Mouse (Mus musculus) erythroblast, adult 5-6 weeks (primary cell): Measurements from ENCODE around the gene Dact1. TPM values are rescaled to one million over a fixed set of nuclear protein-coding genes. Genes with fewer than 3 reads are reported as not detected.

ENCODE experiments used
- ATAC-seq: replicated peaks from 2 replicates; pipeline ENCODE4 v1.8.0; 2016; ENCODE audit warnings: moderate number of reproducible peaks, mild to moderate bottlenecking, moderate TSS enrichment, inconsistent platforms; ENCODE audit not compliant: poor library complexity, low FRiP score, severe bottlenecking
- total RNA-seq, 2 experiments: library from RNA; stranded (forward) in 1 of 2; stranded (reverse) in 1 of 2; fragments of 150-400 nt in 1 of 2; fragments of 200-764, 138-1000 nt in 1 of 2; gene quantifications; 2 replicates each; pipeline versions ENCODE4 v1.2.3 to v1.2.4; 2015 to 2017; ENCODE audit warnings: low replicate concordance in 2 of 2

Gene Dact1
- total RNA-seq, 2 experiments from 2014 or later = not detected

DNA sequence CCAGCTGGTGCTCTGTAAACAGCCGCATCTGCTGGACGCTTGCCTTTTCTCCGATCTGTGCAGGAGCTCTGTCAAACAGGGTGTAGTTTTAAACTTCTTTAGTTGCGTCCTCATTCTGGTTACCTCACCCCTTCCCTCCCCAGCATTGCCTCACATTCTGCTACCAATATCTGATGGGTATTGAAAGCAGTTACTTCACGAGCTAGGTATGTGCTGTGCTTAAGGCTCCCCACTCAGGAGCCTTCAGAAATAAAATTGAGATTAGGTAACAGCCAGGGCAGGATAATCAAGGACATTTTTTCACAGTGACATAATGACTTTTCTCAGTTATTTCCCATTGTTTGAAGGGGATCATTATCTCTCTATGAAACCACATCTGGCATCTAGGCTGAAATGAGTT lies 23.9 kb downstream of the Dact1 start:
- ATAC-seq = no peak

DNA sequence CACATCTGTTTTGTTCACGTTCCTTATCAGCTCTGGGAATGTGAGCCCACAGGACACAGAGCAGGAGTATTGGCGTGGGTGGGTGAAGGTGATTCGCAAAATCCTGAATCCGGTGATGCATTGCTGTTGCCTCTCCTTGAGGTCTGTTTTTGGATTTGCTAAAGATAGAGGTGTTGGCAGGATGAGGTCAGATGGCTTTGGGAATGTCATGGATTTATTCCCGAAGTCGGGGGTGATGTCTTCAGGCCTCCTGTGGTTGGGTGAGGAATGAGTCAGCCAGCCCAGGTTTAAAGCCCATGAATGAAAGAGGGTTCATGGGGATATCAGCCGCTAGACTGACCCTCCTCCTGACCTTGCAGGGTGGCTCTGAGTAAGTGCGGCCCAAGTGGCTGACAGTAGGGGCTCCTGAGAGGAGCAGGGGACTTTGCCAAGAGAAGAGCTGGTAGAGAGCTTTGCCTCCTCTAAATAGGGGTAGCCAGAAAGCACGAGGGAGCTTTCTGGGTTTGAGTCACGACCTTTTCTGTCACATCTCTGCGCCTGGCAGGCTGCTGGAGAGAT lies 27.4 kb downstream of the Dact1 start:
- ATAC-seq = no peak

GRCm38 (mm10) chr12:71337896-71338463 lies 28.3 kb downstream of the Dact1 start:
- no peak for ATAC-seq

DNA sequence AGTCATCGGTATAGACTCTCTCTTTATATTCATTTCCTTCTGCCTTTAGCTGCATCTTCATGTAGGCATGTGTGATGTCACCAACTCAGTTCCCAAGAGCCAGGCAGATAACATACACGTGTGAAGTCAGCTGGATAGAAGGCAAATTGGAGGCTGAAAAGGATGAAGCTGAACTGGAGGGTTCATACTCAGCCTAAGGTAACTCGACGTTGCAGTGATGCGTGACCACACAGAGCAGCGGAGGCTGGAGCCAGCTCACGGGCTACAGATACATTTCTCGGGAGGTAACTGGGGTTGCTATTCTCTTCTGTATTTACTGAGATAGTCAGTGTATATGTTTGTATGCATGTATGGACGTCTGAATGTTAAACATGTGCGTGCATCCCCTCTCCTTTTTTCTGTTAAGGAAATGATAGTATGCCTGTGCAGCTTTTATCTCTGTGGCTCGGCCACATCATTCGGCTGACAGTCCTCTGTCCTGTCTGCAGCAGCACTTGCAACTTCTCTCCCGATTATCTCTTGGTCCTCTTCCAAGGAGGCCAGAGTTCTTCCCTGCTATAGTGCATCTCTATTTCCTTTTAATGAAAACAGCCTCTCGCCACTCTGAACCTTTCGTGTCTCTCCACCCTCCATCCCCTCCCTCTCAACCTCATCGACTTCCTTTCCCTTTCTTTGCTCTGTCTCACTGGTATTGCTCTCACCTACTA lies 29.6 kb downstream of the Dact1 start:
- ATAC-seq = no peak

DNA sequence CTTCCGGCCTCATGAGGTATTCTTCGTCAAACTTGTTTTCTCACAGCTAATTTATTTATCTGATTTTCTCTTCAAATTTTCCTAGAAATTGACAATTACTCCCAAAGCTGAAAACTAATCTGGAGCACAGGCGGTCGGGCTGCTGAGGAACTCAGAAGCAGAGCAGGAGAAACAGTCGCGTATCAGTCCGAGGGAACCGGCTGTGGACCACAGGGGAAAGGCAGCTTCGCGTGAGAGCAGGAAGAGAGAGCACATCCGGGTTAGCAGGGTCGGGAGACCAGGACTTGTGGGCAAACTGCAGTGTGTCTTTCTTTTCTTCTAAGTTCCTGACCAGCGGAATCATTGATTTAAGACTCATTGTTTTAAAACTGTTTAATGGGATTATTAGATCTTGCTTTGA lies 32.7 kb downstream of the Dact1 start:
- no peak for ATAC-seq

DNA sequence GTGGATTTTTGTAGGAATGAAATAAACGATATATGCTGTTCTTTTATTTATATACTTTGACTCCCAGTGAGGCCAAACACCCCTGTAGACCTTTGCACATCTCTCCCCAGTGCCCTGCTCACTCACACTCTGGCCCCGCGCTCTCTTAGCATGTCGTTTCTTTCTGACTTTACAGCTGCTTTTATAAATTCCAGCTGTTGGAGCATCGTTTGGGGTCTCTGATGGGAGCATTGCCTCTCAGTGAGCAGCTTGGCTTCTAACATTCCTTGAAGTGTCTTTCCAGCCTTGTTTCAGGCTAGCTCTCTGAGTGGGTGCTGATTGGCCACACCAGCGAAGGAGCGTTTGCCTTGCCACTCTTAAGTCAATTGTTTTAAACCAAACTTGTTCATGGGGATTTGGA lies 35.8 kb downstream of the Dact1 start:
- ATAC-seq = no peak

GRCm38 (mm10) chr12:71346071-71346470 lies 36.4 kb downstream of the Dact1 start:
- ATAC-seq = no peak

DNA sequence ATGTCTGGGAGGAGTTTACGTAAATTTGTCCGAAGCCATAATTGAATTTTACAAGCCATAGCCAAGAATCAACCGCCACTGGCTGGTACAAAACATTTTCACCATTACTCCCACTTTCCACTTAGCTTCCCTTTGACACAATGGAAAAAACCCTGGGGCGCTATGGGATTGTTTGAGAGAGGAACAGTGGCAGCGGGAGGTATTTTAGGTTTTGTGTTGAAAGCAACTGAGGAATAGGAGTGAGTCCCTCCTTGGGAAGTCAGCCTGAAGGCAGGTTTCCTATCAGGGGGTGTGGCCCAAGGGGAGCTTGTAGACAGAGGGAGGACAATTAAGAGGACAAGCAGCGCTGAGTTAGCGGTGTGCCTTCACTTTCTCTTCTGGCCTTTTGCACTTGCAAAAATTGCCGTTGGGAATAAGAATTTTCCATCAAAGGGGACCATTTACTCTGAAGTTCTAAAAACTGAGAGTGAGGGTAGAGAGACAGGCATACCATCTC lies 38.8 kb downstream of the Dact1 start:
- ATAC-seq = no peak

DNA sequence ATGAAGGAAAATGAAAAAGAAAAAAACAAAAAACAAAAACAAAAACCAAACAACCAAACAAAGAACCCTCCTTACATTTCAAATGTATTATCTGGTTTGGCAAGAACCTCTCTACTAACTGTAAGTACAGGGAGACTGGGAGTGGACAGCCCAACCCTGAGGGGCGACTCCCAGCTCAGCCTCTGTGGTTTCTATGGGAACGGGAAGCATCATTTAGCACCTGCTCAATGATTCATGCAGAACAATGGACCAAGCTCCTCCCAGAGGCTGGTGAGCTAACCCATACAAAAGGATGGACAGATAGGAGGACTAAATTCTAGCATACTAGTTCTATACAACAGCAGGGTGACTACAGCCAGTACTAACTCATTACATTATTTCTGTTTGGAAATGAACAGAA lies 40.4 kb downstream of the Dact1 start:
- no peak for ATAC-seq

DNA sequence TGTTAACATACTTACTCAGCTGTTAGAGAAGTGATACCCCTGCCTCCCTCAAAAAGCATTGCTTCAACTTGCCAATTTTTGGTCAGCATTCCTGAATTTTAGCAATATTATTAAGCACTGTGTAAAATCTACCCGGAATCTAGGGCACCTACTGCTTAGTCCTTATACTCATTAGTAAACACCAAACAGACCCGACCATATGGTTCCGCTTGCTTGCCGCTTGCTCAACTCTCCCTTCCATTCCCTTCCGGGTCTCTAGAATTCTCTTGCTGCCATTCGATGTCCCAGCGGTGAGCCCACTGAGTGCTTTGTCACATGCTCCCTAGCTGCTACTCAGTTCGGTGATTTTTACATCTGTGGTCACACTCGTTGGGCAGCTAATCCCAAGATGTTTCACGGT lies 45.0 kb downstream of the Dact1 start:
- no peak for ATAC-seq

DNA sequence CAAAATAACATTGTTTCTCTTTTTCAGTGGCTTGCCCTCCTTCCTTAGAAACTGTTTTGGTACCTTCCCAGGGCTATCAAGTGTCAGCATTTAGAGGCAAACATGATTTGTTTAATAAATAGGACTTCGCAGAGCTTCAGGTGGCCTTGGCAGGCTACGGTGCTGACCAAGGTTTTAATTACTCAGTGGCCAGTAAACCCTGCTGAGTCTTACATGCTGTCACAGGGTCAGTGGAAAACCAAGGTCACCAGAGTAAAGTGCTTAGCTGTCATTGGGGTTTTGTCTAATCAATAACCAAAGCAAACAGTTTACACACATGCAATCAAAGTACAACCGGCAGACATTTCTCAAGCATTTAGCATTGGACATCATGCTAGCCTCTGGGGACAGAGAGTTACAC lies 45.4 kb downstream of the Dact1 start:
- ATAC-seq = no peak

DNA sequence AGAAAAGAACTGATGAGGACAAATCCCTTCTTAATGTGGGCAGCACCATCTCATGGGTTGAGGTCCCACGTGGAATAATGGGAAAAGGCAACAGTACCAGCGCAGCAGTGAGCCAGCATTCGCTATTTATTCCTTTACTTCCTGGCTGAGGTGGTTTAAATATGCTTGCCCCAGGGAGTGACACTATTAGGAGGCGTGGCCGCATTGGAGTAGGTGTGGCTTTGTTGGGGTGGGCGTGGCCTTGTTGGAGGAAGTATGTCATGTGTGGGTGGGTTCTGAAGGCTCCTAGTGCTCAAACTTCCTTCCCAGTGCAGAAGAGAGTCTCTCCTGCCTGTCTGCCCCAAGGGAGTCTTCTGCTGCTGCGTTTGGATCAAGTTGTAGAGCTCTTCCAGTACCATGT lies 51.9 kb downstream of the Dact1 start:
- ATAC-seq = no peak

DNA sequence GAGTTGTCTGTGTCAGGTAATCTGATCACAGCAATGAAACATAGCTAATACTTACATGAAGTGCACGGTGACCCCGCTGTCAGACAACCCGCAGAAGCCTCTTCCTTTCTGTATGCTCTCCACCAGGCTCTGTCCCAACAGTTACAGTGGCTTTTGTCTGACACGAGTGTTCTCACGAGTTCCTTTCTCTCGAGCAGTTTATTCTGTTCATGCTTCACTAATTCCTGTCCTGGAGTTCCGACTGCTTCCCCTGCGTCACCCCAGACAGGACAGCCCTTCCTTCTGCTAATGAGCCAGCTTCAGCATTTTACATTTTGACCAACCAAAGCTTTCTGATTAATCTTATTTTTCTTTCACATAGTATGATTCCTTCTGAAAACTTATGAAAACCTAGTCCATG lies 52.7 kb downstream of the Dact1 start:
- ATAC-seq = no peak

DNA sequence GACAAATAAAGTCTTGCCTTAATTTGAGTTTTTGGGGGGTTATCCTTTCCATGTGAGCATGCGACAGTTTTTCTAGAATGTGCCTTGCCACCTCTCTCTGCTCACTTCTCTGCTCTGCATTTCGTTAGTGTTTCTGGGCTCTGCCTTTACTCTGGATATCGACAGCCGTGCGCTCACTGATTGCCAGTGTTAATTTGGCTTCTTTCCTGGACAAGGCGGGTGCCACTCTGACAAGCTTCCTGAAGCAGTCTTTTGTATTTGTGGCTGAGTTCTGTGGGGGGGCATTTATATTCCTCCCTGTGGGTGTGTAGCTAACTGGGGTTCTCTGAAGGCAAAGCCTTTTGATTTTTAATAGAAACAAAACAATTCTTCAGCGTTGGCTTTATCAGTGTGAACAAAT lies 54.4 kb downstream of the Dact1 start:
- no peak for ATAC-seq

- ATAC-seq = no peak
Observed at GRCm38 (mm10) chr12:71364531-71364930, 54.8 kb downstream of the Dact1 start.

DNA sequence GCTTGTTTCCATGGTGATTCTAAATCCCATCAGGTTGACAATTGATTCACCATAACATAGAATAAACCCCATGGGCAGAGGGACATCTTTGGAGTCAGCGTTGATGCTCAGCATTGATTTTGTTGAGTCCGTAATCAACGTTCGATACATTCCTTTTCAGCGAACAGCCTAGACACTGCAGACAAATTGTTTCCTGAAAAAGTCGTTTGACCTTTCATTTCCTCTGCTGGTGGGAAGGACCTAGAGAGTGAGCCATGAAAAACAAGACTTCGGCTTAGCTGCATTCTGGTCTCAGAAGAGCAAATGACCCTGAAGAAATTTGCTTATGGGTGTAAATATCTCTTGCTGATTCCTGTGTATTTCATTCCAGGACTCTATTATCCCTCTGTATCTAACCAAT lies 55.5 kb downstream of the Dact1 start:
- no peak for ATAC-seq

DNA sequence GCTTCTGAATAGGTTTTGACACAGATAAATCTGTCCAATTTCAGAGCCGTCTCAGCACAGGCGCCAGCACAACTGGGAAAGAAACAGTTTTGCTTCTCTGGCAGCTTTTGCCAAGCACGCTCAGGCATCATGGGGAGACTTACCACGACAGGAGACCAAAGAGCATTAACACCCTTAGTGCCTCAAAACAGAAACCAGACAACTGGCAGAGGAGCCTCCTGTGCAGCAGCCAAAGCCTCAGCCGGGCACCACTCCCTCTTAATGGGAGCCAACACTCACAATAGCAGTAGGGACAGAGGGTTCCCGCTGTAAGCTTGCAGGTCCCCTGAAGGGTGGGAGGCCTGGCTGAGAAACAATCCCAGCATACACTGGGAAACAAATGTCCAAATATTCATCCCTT lies 56.5 kb downstream of the Dact1 start:
- ATAC-seq = no peak

DNA sequence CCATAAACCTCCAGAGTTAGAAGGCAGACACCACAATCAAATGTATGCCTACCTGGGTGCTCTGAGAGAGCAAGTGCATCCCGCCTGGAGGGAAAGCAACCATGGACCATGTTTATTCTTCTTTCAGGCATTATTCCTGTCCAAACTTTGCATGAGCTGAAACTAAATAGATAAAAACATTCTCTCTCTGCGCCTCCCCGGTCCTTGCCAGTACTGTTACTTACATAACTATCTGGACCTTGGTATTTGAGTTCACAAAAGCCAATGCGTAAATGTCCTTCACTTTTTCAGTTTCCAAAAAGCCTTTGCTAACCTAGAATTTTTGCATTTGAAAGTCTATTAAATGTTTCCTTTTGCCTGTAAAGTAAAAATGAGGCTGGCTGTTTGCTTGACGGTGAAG lies 58.9 kb downstream of the Dact1 start:
- no peak for ATAC-seq
